Mouse (Mus musculus): ENCODE measurements around the gene Phip.

The Phip gene

DNA sequence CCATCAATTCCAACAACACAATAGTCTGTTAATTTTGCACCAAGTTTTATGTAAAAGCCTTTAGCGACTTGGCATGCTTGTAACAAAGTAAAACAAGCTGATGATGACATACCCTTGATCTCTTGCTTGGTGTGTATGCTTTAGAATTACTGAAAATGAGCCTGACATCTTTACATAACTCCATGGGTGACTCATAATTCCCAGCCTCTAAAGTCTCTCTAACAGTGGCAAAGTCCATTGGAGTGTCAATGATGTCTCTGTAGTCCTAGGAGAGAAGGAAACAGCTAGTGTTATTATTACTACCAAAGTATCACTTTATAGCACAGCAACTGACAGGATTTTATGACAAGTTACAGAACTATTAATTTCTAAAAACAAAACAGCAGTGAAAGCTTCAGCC, 98.2 kb downstream of the Phip start:
- no peak for DNase-seq (ENCODE audit: low spot score in 2 of 2)

GRCm38 (mm10) chr9:82867698-82868097, 107.6 kb downstream of the Phip start:
- DNase-seq (ENCODE audit: low spot score in 2 of 2), result no peak

GRCm38 (mm10) chr9:82866121-82866520, 109.2 kb downstream of the Phip start:
- no peak for DNase-seq (ENCODE audit: low spot score in 2 of 2)

DNA sequence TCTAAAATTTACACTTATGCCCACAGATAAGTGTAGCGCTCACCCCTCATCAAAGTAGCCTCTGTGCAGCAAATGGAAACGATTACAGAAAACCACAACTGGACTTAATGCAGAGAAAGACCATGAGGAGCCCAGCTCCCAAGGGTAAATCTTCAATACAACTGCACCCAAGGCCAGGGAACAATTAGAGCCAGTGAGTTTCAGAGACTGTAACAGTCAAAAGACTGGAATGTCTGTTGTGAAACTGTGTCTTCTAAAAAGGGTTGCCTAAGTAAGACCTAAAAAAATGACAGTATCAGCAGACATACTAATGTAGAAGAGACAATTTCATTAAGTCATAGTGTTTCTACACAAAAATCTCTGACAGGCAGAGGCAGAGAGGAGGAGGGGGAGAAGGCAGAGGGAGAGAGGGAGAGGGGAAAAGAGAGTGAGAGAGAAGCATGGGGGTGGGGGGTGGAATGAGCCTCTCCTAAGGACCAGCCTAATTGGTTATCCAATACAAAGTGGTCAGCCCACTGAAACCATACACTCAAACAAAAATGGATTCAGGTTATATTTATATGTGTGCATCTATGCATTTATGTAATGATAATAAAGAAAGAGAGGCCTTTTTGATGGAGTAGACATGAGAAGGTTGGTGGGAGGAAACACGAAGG, 113.4 kb downstream of the Phip start:
- DNase-seq (ENCODE audit: low spot score in 2 of 2), result no peak

- no peak for DNase-seq (ENCODE audit: low spot score in 2 of 2)
These were observed 114.0 kb downstream of the Phip start for GRCm38 (mm10) chr9:82861316-82861715.

- no peak for DNase-seq (ENCODE audit: low spot score in 2 of 2)
These were observed 114.5 kb downstream of the Phip start for GRCm38 (mm10) chr9:82860805-82861204.

DNA sequence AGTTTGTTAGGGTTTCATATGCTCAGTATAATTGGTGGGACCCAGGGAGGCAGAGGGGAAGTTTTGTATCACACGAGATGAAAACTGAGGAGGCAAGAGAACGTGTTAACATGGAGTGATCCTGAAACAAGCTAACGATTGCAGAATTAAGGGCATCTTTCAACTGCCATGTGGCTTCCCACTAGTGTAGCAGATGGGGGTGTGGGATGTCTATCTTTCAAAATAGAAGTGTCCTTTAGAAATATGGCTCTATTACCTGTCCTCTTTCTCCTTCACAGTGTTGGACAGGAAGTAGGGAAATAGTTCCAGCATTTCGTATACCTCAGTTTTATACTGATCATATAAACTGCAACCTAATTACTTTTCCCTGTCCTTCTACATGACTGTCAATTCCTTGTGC, 119.1 kb downstream of the Phip start:
- DNase-seq (ENCODE audit: low spot score in 2 of 2), result no peak

- no peak for DNase-seq (ENCODE audit: low spot score in 2 of 2)
These were observed 120.2 kb downstream of the Phip start for GRCm38 (mm10) chr9:82854973-82855614.

DNA sequence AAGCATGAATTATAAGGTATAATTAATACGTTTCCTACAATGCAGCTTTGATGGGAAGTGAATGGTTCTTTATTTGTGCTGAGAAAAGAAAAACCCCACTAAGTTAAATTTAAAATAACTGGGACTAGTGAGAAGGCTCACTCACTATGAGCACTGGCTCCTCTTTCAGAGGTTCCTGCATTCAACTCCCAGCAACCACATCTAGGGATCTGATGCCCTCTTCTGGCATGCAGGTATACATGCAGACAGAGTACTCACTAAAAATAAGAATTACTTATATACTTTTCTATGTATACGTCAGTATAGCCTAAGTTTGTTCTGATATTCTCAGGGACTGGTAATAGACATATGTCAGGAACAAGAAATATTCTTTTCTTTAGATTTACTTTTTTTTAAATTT, 121.3 kb downstream of the Phip start:
- DNase-seq (ENCODE audit: low spot score in 2 of 2), result no peak

- no peak for DNase-seq (ENCODE audit: low spot score in 2 of 2)
These were observed 132.6 kb downstream of the Phip start for GRCm38 (mm10) chr9:82842671-82843070.

GRCm38 (mm10) chr9:82835921-82836320, 139.4 kb downstream of the Phip start:
- no peak for DNase-seq (ENCODE audit: low spot score in 2 of 2)

- no peak for DNase-seq (ENCODE audit: low spot score in 2 of 2)
These were observed 143.4 kb downstream of the Phip start for GRCm38 (mm10) chr9:82831891-82832290.

- peak; percentile 76 to 87 for DNase-seq (ENCODE audit: low spot score in 2 of 2)
These were observed 145.5 kb downstream of the Phip start for GRCm38 (mm10) chr9:82829693-82830430.

GRCm38 (mm10) chr9:82829007-82829689, 146.2 kb downstream of the Phip start, which contains the start of gene Irak1bp1:
Gene Irak1bp1 (plus strand): TSS chr9:82829540.
- no peak for DNase-seq (ENCODE audit: low spot score in 2 of 2)

DNA sequence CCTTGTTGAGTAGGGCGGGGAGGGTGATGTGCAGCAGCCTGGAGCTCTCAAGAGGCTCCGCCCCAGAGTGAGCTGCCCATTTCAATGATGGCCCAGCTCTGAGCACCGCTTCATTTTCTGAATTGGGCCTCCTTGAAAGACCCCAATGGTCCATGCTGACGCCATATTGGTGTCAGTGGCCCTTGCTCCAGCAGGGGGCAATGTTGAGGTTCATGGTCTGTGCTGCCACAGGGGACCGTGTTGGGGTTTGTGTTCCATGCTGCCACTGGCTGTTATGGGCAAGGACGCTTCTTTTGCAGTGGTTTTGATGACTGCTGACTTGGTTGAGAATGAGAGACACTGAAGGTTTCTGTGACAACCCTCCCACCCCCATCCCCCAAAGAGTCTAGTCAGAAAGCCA, 148.9 kb downstream of the Phip start:
- DNase-seq (ENCODE audit: low spot score in 2 of 2), result no peak
